Mouse (Mus musculus) erythroblast, embryonic 14.5 days (primary cell): ENCODE data around the gene 2310003L06Rik.

Experiments
- GATA1 ChIP-seq: IDR thresholded peaks from 2 replicates; pipeline ENCODE4 v1.6.1; 2012; ENCODE audit warnings: low read length, inconsistent platforms, mixed read lengths
- TAL1 ChIP-seq: IDR thresholded peaks from 3 replicates; pipeline ENCODE4 v1.6.1; 2012; ENCODE audit warnings: low read length, inconsistent platforms, mixed read lengths

DNA sequence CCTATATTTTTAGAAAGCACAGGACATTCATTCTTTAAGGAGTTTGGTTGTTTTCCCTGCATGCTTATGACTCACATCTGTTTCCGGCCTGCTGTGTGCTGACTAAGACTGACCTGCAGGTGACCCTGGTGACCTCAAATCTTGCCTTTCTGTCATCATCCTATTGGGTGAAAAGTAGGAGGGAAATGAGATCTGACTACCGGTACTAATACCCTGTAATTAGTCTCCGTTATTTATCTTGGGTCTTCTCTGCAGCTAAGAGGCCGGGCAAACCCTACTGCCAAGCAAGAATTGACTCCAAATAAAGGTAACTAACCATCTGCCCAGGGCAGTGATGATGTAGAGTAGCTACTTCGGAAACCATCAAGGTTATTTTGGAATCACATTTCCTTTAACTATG is 43.9 kb upstream of the 2310003L06Rik start, which contains the start of gene Csn3:
- TF ChIP-seq TAL1 (no peak), GATA1 (no peak)
